Mouse (Mus musculus) layer of hippocampus, adult 9-10 months (tissue): ENCODE results near the gene Syt6.

Experiments used
- DNase-seq: peaks from one replicate; pipeline ENCODE4 v3.0.0; 2022; ENCODE audit warnings: low spot score

Syt6 gene

GRCm38 (mm10) chr3:103647164-103647867 is 72.3 kb downstream of the Syt6 start:
- no peak for DNase-seq

DNA sequence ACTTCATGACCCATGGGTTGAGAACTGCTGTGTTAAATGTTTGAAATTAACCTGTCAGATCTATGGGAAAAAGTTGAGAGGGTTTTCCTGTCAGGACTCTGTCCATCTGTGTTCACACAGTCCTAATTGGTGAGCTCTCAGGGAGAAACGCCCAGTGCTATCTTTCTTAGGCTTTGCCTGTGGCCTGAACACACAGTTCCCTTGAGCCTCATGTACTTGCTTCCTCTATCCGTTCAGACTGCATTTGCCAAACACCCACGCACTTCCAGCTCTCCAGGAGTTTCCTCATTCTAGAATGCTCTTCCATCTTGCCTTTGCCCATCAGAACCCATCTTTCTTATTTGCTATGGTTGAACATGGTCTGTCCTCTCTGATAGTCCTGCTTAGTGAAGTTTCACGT is 73.5 kb downstream of the Syt6 start:
- no peak for DNase-seq

DNA sequence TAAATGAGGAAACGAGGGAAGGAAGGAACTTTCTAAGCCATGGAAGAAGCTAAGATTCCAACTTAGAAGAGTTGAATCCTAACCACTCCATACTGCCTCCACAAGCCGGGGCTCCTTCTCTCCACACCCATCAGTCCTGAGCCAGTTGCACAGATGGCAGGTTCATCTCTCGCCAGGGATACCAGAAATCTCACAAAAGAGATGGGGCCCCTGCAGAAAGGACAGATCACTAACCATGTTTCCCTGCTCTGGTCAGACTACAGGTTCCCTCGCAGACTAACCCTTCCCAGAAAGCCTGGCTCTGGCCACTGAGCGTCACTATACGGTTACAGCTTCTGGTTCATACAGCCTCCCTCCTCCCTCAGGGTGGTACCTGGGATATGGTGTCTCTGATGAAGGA is 74.7 kb downstream of the Syt6 start:
- DNase-seq: no peak

DNA sequence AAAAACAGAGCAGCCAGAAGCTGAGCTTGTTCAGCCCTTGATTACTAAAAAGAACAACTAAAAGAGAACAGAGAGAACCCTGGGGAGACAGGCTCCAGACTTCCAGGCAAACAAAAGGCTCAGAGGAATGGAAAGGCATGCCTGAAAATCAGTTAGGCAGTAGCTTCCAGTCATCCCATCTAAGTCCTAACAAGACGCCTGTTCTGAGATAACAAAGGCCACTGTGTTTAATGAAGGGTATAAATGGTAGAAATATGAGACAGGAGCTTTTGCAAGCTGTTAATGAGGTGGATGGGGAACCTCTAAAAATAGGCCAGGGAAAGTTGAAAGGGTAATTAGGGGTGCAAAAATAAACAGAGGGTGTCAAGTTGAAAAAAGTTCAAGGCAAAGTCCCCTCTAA is 75.4 kb downstream of the Syt6 start:
- no peak for DNase-seq

DNA sequence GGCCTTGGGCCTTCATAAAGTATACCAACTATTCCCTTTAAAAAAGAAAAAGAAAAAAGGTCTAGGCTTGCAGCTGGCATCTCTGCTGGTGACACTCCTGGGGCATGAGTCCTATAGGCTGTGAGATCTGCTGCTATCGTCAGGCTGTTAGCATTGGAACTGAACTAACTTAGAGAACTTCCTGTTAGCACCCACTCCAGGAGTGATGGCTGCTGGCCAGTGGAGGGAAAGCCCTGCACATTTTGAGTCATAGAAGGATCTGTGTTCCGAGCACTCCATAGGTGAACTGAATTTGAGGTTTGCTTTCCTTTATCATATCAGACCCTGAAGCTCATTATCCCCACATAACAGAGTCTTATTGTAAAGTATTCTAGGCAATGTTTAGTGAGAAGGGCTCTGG is 85.0 kb downstream of the Syt6 start:
- DNase-seq: no peak

- DNase-seq: no peak
Measured at GRCm38 (mm10) chr3:103661714-103662113, 86.7 kb downstream of the Syt6 start.

DNA sequence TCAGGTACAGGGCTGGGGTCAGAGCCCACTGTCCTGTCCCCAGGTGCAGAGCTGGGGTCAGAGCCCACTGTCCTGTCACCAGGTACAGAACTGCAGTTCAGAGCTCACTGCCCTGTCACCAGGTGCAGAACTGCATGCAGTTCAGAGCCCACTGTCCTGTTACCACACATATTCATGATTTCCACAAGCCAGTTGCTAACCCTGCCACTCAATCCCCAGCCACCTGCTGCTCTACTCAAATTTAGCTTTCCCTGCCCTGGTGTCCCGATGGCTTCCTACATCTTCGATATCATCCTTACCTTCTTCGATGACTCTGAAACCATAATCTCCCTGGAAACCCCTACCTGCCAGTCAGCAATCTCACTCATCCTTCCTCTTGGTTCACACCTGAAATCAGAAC is 88.4 kb downstream of the Syt6 start:
- DNase-seq: no peak

DNA sequence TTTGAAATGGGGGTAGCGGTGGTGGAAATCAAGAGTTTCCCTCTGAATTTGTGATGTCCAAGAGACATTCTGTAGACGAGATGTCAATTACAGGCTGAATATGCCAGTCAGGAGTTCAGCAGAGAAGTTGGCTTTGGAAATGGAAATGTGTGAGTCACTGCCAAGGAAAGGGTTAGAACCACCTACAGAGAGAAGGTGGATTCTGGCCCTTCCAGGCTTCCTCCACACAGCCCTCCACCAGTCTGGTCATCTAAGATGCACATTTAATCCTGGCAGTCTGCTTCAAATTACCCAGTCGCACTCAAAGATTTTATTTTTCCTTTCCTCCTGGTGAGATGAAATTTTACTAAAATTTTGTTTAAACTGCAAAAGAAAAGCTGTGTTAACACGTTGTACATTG is 97.1 kb downstream of the Syt6 start:
- DNase-seq: no peak

- DNase-seq: no peak
Measured at GRCm38 (mm10) chr3:103672716-103673115, 97.7 kb downstream of the Syt6 start.

GRCm38 (mm10) chr3:103678811-103679210 is 103.8 kb downstream of the Syt6 start:
- no peak for DNase-seq

DNA sequence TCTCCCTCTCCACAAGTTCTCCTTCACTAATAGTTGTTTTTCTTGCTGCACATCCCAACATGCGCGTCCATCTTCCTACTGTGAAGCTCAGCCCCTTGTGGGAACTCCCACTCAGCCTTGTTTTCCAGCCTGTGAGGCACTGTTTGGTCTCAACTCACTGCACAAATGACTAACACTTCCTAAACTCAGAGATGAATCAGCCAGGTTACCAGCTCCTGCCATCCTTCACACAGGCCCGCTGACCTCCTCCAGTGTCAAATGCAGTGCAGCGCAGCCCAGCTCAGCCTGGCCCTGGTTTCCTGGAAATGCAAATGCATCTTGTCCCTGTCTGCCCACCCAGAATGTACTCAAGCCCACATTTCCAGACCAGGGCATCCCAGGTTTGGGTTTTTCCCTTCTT is 107.4 kb downstream of the Syt6 start:
- DNase-seq: no peak

DNA sequence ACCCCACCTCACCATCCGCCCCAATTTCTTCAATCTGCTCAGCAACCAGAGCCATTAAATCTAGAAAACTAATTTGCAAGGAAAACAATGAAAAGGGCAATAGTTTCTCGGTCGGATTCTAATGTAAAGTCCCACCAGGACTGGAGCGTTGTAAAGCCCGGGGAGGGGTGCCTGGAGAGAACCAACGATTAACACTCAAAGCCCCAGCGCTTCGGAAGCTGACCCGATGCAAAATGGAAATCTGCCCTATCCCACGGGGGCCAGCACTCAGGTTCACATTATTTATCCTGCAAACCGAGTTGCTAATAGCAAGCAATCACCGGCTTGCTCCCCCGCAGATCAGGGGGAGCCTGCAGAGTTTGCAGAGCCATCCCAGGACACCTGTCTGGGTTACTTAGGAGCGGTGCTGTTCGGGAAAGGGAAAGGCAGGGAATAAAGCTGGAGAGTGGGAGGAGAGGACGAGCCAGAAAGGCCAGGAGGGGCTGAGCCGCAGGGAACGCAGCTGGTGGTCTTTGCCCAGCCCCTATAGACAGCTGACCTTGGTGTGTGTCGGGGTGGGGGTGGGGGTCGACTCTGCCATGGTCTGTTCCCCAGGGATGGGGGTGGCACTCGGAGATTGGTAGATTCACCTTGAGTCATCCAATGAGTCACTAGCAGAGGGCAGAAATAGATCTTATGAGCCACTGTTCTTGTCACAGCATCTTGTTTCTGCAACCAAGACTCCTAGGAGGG is 108.4 kb downstream of the Syt6 start:
- no peak for DNase-seq

DNA sequence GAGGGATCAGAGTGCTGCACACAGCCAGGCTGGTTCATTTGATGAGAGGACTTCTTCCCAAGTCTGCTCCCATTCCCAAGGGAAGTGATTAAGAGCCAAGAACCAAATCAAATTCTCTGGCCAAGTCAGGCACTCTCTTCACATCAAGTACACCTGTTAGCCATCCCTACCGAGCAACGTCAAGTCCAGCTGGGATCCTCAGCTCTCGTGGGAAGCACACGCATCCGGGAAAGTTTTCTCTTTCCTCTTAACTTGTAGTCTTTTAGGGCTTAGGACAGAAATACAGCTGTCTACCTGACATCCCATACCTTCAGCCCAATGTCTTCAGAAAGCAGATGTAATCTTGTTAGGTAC is 108.9 kb downstream of the Syt6 start:
- DNase-seq: no peak

DNA sequence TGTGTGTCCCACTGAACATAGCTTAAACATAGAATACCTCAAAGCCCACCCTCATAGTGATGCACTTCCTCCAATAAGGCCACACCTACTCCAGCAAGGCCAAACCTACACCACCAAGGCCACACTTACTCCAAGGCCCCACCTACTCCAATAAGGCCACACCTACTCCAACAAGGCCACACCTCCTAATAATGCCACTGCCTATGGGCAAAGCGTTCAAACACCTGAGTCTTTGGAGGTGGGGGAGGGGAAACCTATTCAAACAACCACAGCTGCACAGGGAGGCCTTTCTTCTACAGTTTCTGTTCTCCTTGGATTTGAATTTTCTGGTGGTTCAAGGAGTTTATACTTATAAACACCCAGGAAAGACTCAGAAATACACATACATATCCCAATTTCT is 114.0 kb downstream of the Syt6 start:
- DNase-seq: no peak

- DNase-seq: no peak
Measured at GRCm38 (mm10) chr3:103690506-103690905, 115.5 kb downstream of the Syt6 start.
